Mouse (Mus musculus) spleen, adult 2 months (tissue): ENCODE data around the gene Plekhj1. TPM values are rescaled to one million over a fixed set of nuclear protein-coding genes. Genes with fewer than 3 reads are reported as not detected.

Source experiments
- DNase-seq, 2 experiments: peaks; one replicate each; pipeline versions ENCODE4 v3.0.0 to v3.0.0-alpha.2; 2012 to 2021; ENCODE audit warnings: low spot score in 2 of 2, low read depth in 1 of 2
- H3K27ac ChIP-seq: fragments of 200-500 bp; 2 replicates; pipeline ENCODE4 v1.5.1; 2012; ENCODE audit warnings: low read length, inconsistent platforms; ENCODE audit not compliant: insufficient read depth
- H3K27me3 ChIP-seq: fragments of 200-500 bp; 2 replicates; pipeline ENCODE4 v1.6.1; 2012; ENCODE audit warnings: mild to moderate bottlenecking, moderate library complexity, low read length, inconsistent platforms; ENCODE audit not compliant: control insufficient read depth, insufficient read depth
- H3K36me3 ChIP-seq: fragments of 200-500 bp; 2 replicates; pipeline ENCODE4 v1.6.1; 2012; ENCODE audit warnings: mild to moderate bottlenecking, low read length, inconsistent platforms; ENCODE audit not compliant: control insufficient read depth, insufficient read depth
- H3K4me1 ChIP-seq: fragments of 200-500 bp; 2 replicates; pipeline ENCODE4 v1.6.1; 2011; ENCODE audit warnings: inconsistent platforms; ENCODE audit not compliant: control insufficient read depth, insufficient read depth, insufficient read length
- H3K4me3 ChIP-seq: fragments of 200-500 bp; 2 replicates; pipeline ENCODE4 v1.5.1; 2011; ENCODE audit warnings: mild to moderate bottlenecking, inconsistent platforms; ENCODE audit not compliant: insufficient read depth, insufficient read length; ENCODE audit errors: extremely low read depth
- CTCF ChIP-seq: fragments of 200-500 bp; IDR thresholded peaks from 2 replicates; pipeline ENCODE4 v1.5.1; 2011; ENCODE audit warnings: mild to moderate bottlenecking, inconsistent platforms; ENCODE audit not compliant: insufficient read depth, insufficient read length, insufficient replicate concordance; ENCODE audit errors: extremely low read depth
- POLR2A ChIP-seq: fragments of 200-500 bp; IDR thresholded peaks from 2 replicates; pipeline ENCODE4 v1.6.1; 2011; ENCODE audit warnings: low read depth, low read length, inconsistent platforms
- WGBS: fragments of 180-500 bp; shearing (Covaris S2); methylation state at CpG from one replicate; pipeline ENCODE4 v1.1.7; 2018; 5-methylcytosine and 5-hydroxymethylcytosine counted together
- polyA plus RNA-seq: library from polyadenylated mRNA; depleted of rRNA; stranded (reverse); fragments of >200 nt; gene quantifications from 2 replicates; pipeline ENCODE4 v1.2.3, GENCODE M21; 2012; rRNA removed

Gene Plekhj1
- 71.8 and 97.5 TPM in 2 replicates for polyA plus RNA-seq

DNA sequence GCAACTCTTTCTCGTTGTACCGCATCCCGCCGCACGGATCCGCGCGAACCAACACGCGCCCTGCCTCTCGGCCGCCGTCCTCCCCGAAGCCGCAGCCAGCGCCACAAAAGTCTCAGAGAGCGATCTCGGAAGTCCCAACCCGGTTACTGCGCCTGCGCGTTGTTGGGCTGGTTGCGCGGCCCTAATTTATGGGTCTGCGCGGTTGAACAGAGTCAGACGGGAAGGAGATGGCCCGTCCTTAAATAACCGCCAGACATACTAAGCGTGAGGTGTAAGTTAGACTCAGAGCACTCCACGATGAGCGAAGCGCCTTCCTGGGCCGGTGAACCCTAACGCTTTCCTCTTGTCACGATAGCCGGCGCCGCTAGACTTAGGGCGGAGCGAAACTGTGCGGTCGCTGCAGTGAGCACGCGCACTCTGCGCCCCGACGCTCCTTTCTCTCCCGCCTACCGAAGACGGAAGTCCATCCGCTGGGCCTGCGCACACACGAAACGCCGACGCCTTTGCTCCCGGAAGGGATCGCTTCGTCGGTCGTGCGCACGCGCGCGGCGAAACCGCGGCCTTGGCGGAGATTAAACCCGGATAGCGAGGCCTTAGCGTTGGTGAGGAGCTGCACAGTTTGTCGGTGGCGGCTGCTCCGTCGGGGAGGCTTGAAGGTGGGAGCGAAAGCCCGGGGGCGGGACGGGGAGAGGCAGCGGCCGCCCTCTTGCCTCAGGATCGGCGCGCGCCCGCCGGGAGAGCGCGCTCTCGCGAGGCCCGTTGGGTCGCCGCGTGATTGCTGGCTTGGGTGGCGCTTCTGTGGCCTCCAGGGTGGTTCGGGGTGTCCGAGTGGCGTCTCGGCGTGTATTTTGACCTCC, at the start of gene Plekhj1, which contains the start of gene Sf3a2:
TSS of gene Plekhj1 (minus strand) at position 477 of the 857 bp plus-strand sequence.
TSS of gene Sf3a2 (plus strand) at position 49 of the 857 bp plus-strand sequence.
- DNase-seq = peak; percentile 93 to 96
- Histone ChIP-seq H3K36me3 (peaks cover 29% of the 10 kb centered on the region), H3K27me3 (no peaks in the 10 kb centered on the region), H3K4me3 (peak within 1 kb of the TSS; percentile 94), H3K4me1 (peaks cover 4% of the 10 kb centered on the region; the same call in 1 of the 2 replicates), H3K27ac (peak within 1 kb of the TSS; percentile 100)
- WGBS = under 1% methylated on average over 104 of the region's 104 CpGs
- no peak; the same call in 1 of the 2 replicates for TF ChIP-seq POLR2A
- TF ChIP-seq CTCF = no peak

DNA sequence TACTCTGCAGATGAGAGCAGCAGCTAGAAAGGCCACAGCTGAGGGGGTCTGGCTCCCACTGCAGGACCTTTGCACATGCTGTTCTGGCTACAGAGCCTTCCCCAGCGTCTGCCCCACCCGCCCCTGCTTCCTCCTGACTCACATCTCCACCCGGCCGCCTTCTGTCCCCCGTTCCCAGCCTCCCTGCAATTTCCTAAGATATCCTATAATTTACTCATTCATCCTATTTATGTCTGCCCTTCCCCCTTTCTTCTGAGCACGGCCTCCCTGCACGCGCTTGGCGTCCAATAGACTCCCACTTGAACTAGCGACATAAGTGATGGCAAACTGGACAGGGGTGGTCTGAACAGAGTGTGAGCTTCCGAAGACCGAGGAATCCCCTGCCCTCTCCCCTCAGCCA, 47.3 kb upstream of the Plekhj1 start:
- whole genome bisulfite sequencing = 83% methylated on average over 12 of the region's 12 CpGs
- Histone ChIP-seq H3K4me3 (no peak overlapping the region), H3K27ac (no peak overlapping the region), H3K36me3 (no peaks in the 10 kb centered on the region), H3K27me3 (peaks cover 6% of the 10 kb centered on the region; the same call in 1 of the 2 replicates), H3K4me1 (no peaks in the 10 kb centered on the region)
- no peak for DNase-seq
- TF ChIP-seq CTCF (no peak), POLR2A (no peak)

DNA sequence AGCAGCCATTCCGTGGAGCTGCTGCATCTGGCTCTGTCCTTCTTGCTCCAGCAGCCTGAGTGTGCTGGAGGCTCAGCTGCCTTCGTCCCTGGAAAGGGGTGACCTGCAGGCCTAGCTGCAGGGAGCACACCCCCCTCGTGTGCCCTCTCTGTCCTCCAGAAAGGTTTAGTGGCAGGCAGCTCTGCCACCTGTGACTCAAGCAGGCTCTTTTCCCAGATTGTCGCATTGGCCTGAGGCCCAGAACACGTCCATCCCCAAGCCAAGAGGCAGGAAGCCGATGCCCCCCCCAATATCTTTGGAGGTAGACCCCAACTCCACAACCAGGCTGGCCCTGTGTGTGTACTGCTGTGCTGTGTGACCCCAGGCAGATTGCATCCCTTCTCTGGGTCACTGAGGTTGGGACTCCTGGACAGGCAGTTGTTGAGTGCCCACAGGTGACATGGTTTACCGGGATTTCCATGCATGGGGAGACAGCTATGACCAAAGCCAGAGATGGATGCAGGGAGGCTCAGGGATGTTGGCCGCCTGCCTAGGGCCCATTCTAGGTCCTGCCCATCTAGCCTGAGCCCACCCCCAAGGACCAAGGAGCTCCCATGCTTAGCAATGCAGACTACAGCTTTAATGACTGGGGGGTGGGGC, 46.7 kb upstream of the Plekhj1 start:
- Histone ChIP-seq H3K27ac (no peak overlapping the region), H3K36me3 (no peaks in the 10 kb centered on the region), H3K4me3 (no peak overlapping the region), H3K27me3 (peaks cover 6% of the 10 kb centered on the region; the same call in 1 of the 2 replicates), H3K4me1 (no peaks in the 10 kb centered on the region)
- TF ChIP-seq POLR2A (no peak), CTCF (no peak)
- 74% methylated on average over 8 of the region's 8 CpGs for WGBS
- DNase-seq = no peak

GRCm38 (mm10) chr10:80843931-80844547, 45.6 kb upstream of the Plekhj1 start, which contains the start of gene Lingo3:
Lingo3 (minus strand) TSS chr10:80844039.
- no peak for DNase-seq
- 6% methylated on average over 49 of the region's 51 CpGs for WGBS
- TF ChIP-seq CTCF = no peak
- no peak for TF ChIP-seq POLR2A
- Histone ChIP-seq H3K4me1 (no peaks in the 10 kb centered on the region), H3K27me3 (peaks cover 6% of the 10 kb centered on the region; the same call in 1 of the 2 replicates), H3K27ac (no peak within 1 kb of the TSS), H3K4me3 (no peak within 1 kb of the TSS), H3K36me3 (no peaks in the 10 kb centered on the region)

DNA sequence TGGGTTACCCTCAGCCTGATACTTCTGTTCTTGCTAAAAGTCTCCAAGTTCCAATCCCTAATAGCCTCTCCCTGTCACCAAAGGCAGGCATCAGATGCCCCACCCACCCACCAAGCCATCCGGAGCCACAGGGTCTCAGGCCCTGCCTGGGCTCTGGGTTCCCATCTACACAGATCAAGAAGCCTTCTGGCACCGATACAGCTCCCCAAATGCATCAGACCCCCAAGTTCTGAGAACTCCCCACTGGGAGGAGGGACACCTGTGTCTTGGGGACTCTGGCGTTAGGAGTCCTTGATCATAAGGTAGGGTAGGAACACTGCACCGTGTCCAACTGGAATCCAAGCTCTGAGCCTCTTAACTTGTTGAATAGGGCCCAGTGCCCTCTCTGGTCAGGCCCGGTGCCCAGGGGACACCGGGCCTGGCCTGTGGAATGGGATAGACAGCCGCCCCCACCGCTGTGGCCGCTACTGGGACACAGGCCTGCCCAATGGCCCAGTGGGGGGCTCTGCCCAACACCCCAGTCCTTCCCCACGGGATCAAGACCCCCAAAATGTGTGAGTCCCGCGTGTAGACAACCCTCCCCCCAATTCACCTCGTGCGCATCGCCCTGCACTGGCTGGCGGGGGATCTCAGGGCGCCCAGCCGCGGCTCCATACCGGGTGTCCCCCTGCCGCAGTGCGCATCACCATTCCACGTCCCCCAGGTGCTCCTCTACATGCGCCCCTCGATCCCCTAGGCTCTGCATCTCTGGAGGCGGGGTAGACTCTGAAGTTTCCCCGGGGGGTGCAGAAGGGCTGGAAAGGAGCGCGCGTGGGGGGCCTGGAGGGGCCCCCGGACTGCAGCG, 44.9 kb upstream of the Plekhj1 start:
- 18% methylated on average over 30 of the region's 32 CpGs for WGBS
- Histone ChIP-seq H3K27ac (no peak overlapping the region), H3K36me3 (no peaks in the 10 kb centered on the region), H3K27me3 (peaks cover 6% of the 10 kb centered on the region; the same call in 1 of the 2 replicates), H3K4me1 (no peaks in the 10 kb centered on the region), H3K4me3 (no peak overlapping the region)
- TF ChIP-seq CTCF = no peak
- TF ChIP-seq POLR2A = no peak
- DNase-seq = no peak

GRCm38 (mm10) chr10:80842334-80842733, 43.9 kb upstream of the Plekhj1 start:
- Histone ChIP-seq H3K4me1 (no peaks in the 10 kb centered on the region), H3K27ac (no peak overlapping the region), H3K27me3 (peaks cover 6% of the 10 kb centered on the region; the same call in 1 of the 2 replicates), H3K36me3 (no peaks in the 10 kb centered on the region), H3K4me3 (no peak overlapping the region)
- DNase-seq = no peak
- TF ChIP-seq CTCF (no peak), POLR2A (no peak)
- 90% methylated on average over 15 of the region's 15 CpGs for WGBS
